Mouse (Mus musculus): ENCODE measurements around the gene Nek7. TPM values are rescaled to one million over a fixed set of nuclear protein-coding genes. Genes with fewer than 3 reads are reported as not detected.

The Nek7 gene
- polyA plus RNA-seq, 1 experiment from 2014 or later, result 27.7 TPM

GRCm38 (mm10) chr1:138586891-138587290 lies 33.0 kb downstream of the Nek7 start:
- Histone ChIP-seq H3K9ac (ENCODE audit: low read depth, low read length) (no peak overlapping the region), H3K36me3 (ENCODE audit: control insufficient read depth, insufficient read depth, low read length) (no peaks in the 10 kb centered on the region), H3K9me3 (ENCODE audit: control insufficient read depth, low read length) (no peaks in the 10 kb centered on the region), H3K27me3 (ENCODE audit: control insufficient read depth, insufficient read depth, low read length) (no peaks in the 10 kb centered on the region), H3K27ac (ENCODE audit: low read depth, low read length) (no peak overlapping the region), H3K4me3 (ENCODE audit: low read depth, low read length) (no peak overlapping the region), H3K4me1 (replicated peaks; ENCODE audit: control insufficient read depth, insufficient read depth, low read length) (no peaks in the 10 kb centered on the region), H3K4me2 (replicated peaks; ENCODE audit: low read depth, low read length) (no peak overlapping the region)
- no peak for DNase-seq (ENCODE audit: low spot score)
- ATAC-seq (ENCODE audit: low FRiP score), result no peak
- WGBS, result 96% methylated on average over 2 of the region's 2 CpGs

GRCm38 (mm10) chr1:138584423-138585013 lies 35.4 kb downstream of the Nek7 start:
- Histone ChIP-seq H3K4me3 (ENCODE audit: low read depth, low read length) (no peak overlapping the region), H3K9me3 (ENCODE audit: control insufficient read depth, low read length) (no peaks in the 10 kb centered on the region), H3K27ac (ENCODE audit: low read depth, low read length) (no peak overlapping the region), H3K36me3 (ENCODE audit: control insufficient read depth, insufficient read depth, low read length) (no peaks in the 10 kb centered on the region), H3K4me2 (replicated peaks; ENCODE audit: low read depth, low read length) (no peak overlapping the region), H3K9ac (ENCODE audit: low read depth, low read length) (no peak overlapping the region), H3K4me1 (replicated peaks; ENCODE audit: control insufficient read depth, insufficient read depth, low read length) (no peaks in the 10 kb centered on the region), H3K27me3 (ENCODE audit: control insufficient read depth, insufficient read depth, low read length) (no peaks in the 10 kb centered on the region)
- ATAC-seq (ENCODE audit: low FRiP score) (no peak), DNase-seq (ENCODE audit: low spot score) (no peak)
- 97% methylated on average over 2 of the region's 2 CpGs for WGBS

- DNase-seq (ENCODE audit: low spot score) (no peak), ATAC-seq (ENCODE audit: low FRiP score) (no peak)
- no peaks in the 10 kb centered on the region for H3K36me3 ChIP-seq (ENCODE audit: control insufficient read depth, insufficient read depth, low read length)
- H3K9me3 ChIP-seq (ENCODE audit: control insufficient read depth, low read length), result no peaks in the 10 kb centered on the region
- H3K4me1 ChIP-seq (replicated peaks; ENCODE audit: control insufficient read depth, insufficient read depth, low read length), result no peaks in the 10 kb centered on the region
- no peak overlapping the region for H3K4me2 ChIP-seq (replicated peaks; ENCODE audit: low read depth, low read length)
- H3K9ac ChIP-seq (ENCODE audit: low read depth, low read length), result no peak overlapping the region
- no peak overlapping the region for H3K27ac ChIP-seq (ENCODE audit: low read depth, low read length)
- no peak overlapping the region for H3K4me3 ChIP-seq (ENCODE audit: low read depth, low read length)
- 91% methylated on average over 7 of the region's 7 CpGs for WGBS
- no peaks in the 10 kb centered on the region for H3K27me3 ChIP-seq (ENCODE audit: control insufficient read depth, insufficient read depth, low read length)
Measured at GRCm38 (mm10) chr1:138582225-138582624, 37.7 kb downstream of the Nek7 start.

- H3K9ac ChIP-seq (ENCODE audit: low read depth, low read length), result no peak overlapping the region
- no peaks in the 10 kb centered on the region for H3K27me3 ChIP-seq (ENCODE audit: control insufficient read depth, insufficient read depth, low read length)
- H3K4me2 ChIP-seq (replicated peaks; ENCODE audit: low read depth, low read length), result no peak overlapping the region
- no peaks in the 10 kb centered on the region for H3K9me3 ChIP-seq (ENCODE audit: control insufficient read depth, low read length)
- 76% methylated on average over 11 of the region's 11 CpGs for WGBS
- DNase-seq (ENCODE audit: low spot score), result no peak
- no peaks in the 10 kb centered on the region for H3K36me3 ChIP-seq (ENCODE audit: control insufficient read depth, insufficient read depth, low read length)
- H3K4me3 ChIP-seq (ENCODE audit: low read depth, low read length), result no peak overlapping the region
- H3K27ac ChIP-seq (ENCODE audit: low read depth, low read length), result no peak overlapping the region
- no peak for ATAC-seq (ENCODE audit: low FRiP score)
- H3K4me1 ChIP-seq (replicated peaks; ENCODE audit: control insufficient read depth, insufficient read depth, low read length), result no peaks in the 10 kb centered on the region
Measured at GRCm38 (mm10) chr1:138579822-138580492, 40.0 kb downstream of the Nek7 start.

- Histone ChIP-seq H3K27ac (ENCODE audit: low read depth, low read length) (no peak overlapping the region), H3K4me3 (ENCODE audit: low read depth, low read length) (no peak overlapping the region), H3K27me3 (ENCODE audit: control insufficient read depth, insufficient read depth, low read length) (no peaks in the 10 kb centered on the region), H3K9me3 (ENCODE audit: control insufficient read depth, low read length) (no peaks in the 10 kb centered on the region), H3K4me1 (replicated peaks; ENCODE audit: control insufficient read depth, insufficient read depth, low read length) (no peaks in the 10 kb centered on the region), H3K9ac (ENCODE audit: low read depth, low read length) (no peak overlapping the region), H3K4me2 (replicated peaks; ENCODE audit: low read depth, low read length) (no peak overlapping the region), H3K36me3 (ENCODE audit: control insufficient read depth, insufficient read depth, low read length) (no peaks in the 10 kb centered on the region)
- ATAC-seq (ENCODE audit: low FRiP score) (no peak), DNase-seq (ENCODE audit: low spot score) (no peak)
- WGBS, result 91% methylated on average over 7 of the region's 7 CpGs
Measured at GRCm38 (mm10) chr1:138579207-138579606, 40.7 kb downstream of the Nek7 start.

GRCm38 (mm10) chr1:138576803-138577202 lies 43.1 kb downstream of the Nek7 start:
- Histone ChIP-seq H3K36me3 (ENCODE audit: control insufficient read depth, insufficient read depth, low read length) (no peaks in the 10 kb centered on the region), H3K27me3 (ENCODE audit: control insufficient read depth, insufficient read depth, low read length) (no peaks in the 10 kb centered on the region), H3K4me3 (ENCODE audit: low read depth, low read length) (no peak overlapping the region), H3K4me1 (replicated peaks; ENCODE audit: control insufficient read depth, insufficient read depth, low read length) (no peaks in the 10 kb centered on the region), H3K27ac (ENCODE audit: low read depth, low read length) (no peak overlapping the region), H3K4me2 (replicated peaks; ENCODE audit: low read depth, low read length) (no peak overlapping the region), H3K9me3 (ENCODE audit: control insufficient read depth, low read length) (no peaks in the 10 kb centered on the region), H3K9ac (ENCODE audit: low read depth, low read length) (no peak overlapping the region)
- 80% methylated on average over 7 of the region's 7 CpGs for WGBS
- no peak for ATAC-seq (ENCODE audit: low FRiP score)
- no peak for DNase-seq (ENCODE audit: low spot score)

- H3K9me3 ChIP-seq (ENCODE audit: control insufficient read depth, low read length), result no peaks in the 10 kb centered on the region
- H3K4me1 ChIP-seq (replicated peaks; ENCODE audit: control insufficient read depth, insufficient read depth, low read length), result no peaks in the 10 kb centered on the region
- H3K36me3 ChIP-seq (ENCODE audit: control insufficient read depth, insufficient read depth, low read length), result no peaks in the 10 kb centered on the region
- H3K9ac ChIP-seq (ENCODE audit: low read depth, low read length), result no peak overlapping the region
- WGBS, result 93% methylated on average over 8 of the region's 8 CpGs
- no peaks in the 10 kb centered on the region for H3K27me3 ChIP-seq (ENCODE audit: control insufficient read depth, insufficient read depth, low read length)
- DNase-seq (ENCODE audit: low spot score) (no peak), ATAC-seq (ENCODE audit: low FRiP score) (no peak)
- no peak overlapping the region for H3K4me3 ChIP-seq (ENCODE audit: low read depth, low read length)
- H3K4me2 ChIP-seq (replicated peaks; ENCODE audit: low read depth, low read length), result no peak overlapping the region
- no peak overlapping the region for H3K27ac ChIP-seq (ENCODE audit: low read depth, low read length)
Measured at GRCm38 (mm10) chr1:138576066-138576697, 43.8 kb downstream of the Nek7 start.

GRCm38 (mm10) chr1:138575629-138576028 lies 44.3 kb downstream of the Nek7 start:
- Histone ChIP-seq H3K9ac (ENCODE audit: low read depth, low read length) (no peak overlapping the region), H3K27me3 (ENCODE audit: control insufficient read depth, insufficient read depth, low read length) (no peaks in the 10 kb centered on the region), H3K9me3 (ENCODE audit: control insufficient read depth, low read length) (no peaks in the 10 kb centered on the region), H3K4me1 (replicated peaks; ENCODE audit: control insufficient read depth, insufficient read depth, low read length) (no peaks in the 10 kb centered on the region), H3K36me3 (ENCODE audit: control insufficient read depth, insufficient read depth, low read length) (no peaks in the 10 kb centered on the region), H3K27ac (ENCODE audit: low read depth, low read length) (no peak overlapping the region), H3K4me2 (replicated peaks; ENCODE audit: low read depth, low read length) (no peak overlapping the region), H3K4me3 (ENCODE audit: low read depth, low read length) (no peak overlapping the region)
- ATAC-seq (ENCODE audit: low FRiP score) (no peak), DNase-seq (ENCODE audit: low spot score) (no peak)
- WGBS, result 88% methylated on average over 2 of the region's 2 CpGs
